Mouse (Mus musculus) heart, postnatal 0 days (tissue): Measurements from ENCODE around the gene Aurkaip1.

Experiments
- CTCF ChIP-seq: IDR thresholded peaks from 2 replicates; pipeline ENCODE4 v1.5.1; 2016; ENCODE audit warnings: antibody characterized with exemption, control low read depth, low read depth
- EP300 ChIP-seq: IDR thresholded peaks from 2 replicates; pipeline ENCODE4 v1.6.1; 2016; ENCODE audit warnings: antibody characterized with exemption, low read depth

DNA sequence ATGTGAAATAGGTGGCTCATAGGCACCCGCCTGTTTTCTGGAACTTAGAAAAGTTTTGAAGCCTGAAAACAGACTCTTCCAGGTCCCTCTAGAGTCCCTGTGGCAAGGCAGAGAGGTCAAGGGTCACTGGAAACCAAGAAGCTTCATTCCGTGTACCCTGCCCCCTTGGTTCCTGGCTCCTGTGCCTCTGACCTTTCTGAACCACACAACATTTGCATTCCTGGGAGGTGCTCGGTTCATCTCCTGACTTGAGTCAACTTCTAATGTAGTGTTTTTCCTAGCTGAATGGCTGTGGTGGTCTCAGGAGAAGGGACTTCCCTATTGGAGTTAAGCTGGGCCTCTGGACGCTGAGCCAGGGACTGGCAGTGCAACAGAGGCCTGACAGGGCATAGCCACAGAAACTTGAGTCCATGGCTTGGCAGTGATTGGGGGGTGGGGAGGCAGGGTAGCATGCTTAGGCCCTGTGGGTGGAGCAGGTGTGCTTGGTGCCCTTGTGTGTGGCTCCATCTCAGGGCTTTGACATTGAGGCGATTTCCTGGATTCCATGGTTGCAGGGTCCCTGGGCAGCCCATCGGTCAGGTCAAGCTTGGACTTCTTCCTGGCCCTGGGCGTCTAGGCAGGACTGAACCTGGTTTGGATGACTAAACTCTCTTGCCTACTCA is 17.5 kb downstream of the Aurkaip1 start:
- TF ChIP-seq CTCF (no peak), EP300 (no peak)
